Mouse (Mus musculus) MEL (cell line): ENCODE data around the gene Lbp. TPM values are rescaled to one million over a fixed set of nuclear protein-coding genes. Genes with fewer than 3 reads are reported as not detected.

Source experiments
- DNase-seq: peaks from one replicate; pipeline ENCODE4 v3.0.0; 2011; ENCODE audit warnings: low read depth, low spot score
- H3K27ac ChIP-seq: 2 replicates; pipeline ENCODE4 v1.5.1; 2012; ENCODE audit warnings: low read depth, mild to moderate bottlenecking, control low read depth, low read length, moderate library complexity; ENCODE audit not compliant: control insufficient read depth
- H3K27me3 ChIP-seq, 2 experiments: fragments of 150-350 bp in 1 of 2; sonication (generic) in 1 of 2; 2 replicates each; pipeline ENCODE4 v1.6.1; 2012; ENCODE audit warnings: low read length in 2 of 2, mild to moderate bottlenecking in 2 of 2, improper control_type of control experiment in 1 of 2, moderate library complexity in 1 of 2; ENCODE audit not compliant: insufficient read depth in 2 of 2, control insufficient read depth in 1 of 2
- H3K36me3 ChIP-seq, 2 experiments: 2 replicates each; pipeline ENCODE4 v1.6.1; 2012 to 2014; ENCODE audit warnings: low read length in 2 of 2, improper control_type of control experiment in 1 of 2, inconsistent platforms in 1 of 2, mild to moderate bottlenecking in 1 of 2; ENCODE audit not compliant: insufficient read depth in 2 of 2, control insufficient read depth in 1 of 2
- H3K4me1 ChIP-seq, 2 experiments: fragments of 150-350 bp in 1 of 2; sonication (generic) in 1 of 2; 2 replicates each; pipeline ENCODE4 v1.6.1; 2012; ENCODE audit warnings: low read length in 2 of 2, improper control_type of control experiment in 1 of 2, mild to moderate bottlenecking in 1 of 2; ENCODE audit not compliant: insufficient read depth in 2 of 2, control insufficient read depth in 1 of 2
- H3K4me3 ChIP-seq, 2 experiments: fragments of 150-350 bp in 1 of 2; sonication (generic) in 1 of 2; 2 replicates each; pipeline ENCODE4 v1.5.1; 2012; ENCODE audit warnings: low read depth in 2 of 2, low read length in 2 of 2, mild to moderate bottlenecking in 2 of 2, moderate library complexity in 2 of 2, control low read depth in 1 of 2, improper control_type of control experiment in 1 of 2; ENCODE audit not compliant: control insufficient read depth in 1 of 2, insufficient read depth in 1 of 2
- H3K79me2 ChIP-seq: 2 replicates; pipeline ENCODE4 v1.6.1; 2012; ENCODE audit warnings: mild to moderate bottlenecking, low read length, moderate library complexity; ENCODE audit not compliant: control insufficient read depth, poor library complexity, insufficient read depth
- H3K9ac ChIP-seq: 2 replicates; pipeline ENCODE4 v1.6.1; 2012; ENCODE audit warnings: low read depth, mild to moderate bottlenecking, control low read depth, low read length, moderate library complexity; ENCODE audit not compliant: control insufficient read depth, poor library complexity, severe bottlenecking
- H3K9me3 ChIP-seq: fragments of 150-350 bp; sonication (generic); replicated peaks from 2 replicates; pipeline ENCODE4 v1.6.1; 2012; ENCODE audit warnings: mild to moderate bottlenecking, low read length, improper control_type of control experiment, moderate library complexity; ENCODE audit not compliant: insufficient read depth
- BHLHE40 ChIP-seq: IDR thresholded peaks from 2 replicates; pipeline ENCODE4 v1.6.1; 2012; ENCODE audit warnings: low read depth, mild to moderate bottlenecking, inconsistent platforms, low read length, improper control_type of control experiment, borderline replicate concordance
- CHD1 ChIP-seq: IDR thresholded peaks from 2 replicates; pipeline ENCODE4 v1.6.1; 2012; ENCODE audit warnings: low read depth, mild to moderate bottlenecking, inconsistent platforms, low read length, improper control_type of control experiment
- CHD2 ChIP-seq: IDR thresholded peaks from 2 replicates; pipeline ENCODE4 v1.6.1; 2011; ENCODE audit warnings: low read length, improper control_type of control experiment
- CTCF ChIP-seq, 3 experiments: IDR thresholded peaks in 2 of 3; conservative IDR thresholded peaks in 1 of 3; 2 replicates each; pipeline ENCODE4 v1.5.1; 2011 to 2012; ENCODE audit warnings: low read length in 3 of 3, low read depth in 2 of 3, mild to moderate bottlenecking in 2 of 3, improper control_type of control experiment in 1 of 3, inconsistent platforms in 1 of 3, mixed read lengths in 1 of 3, moderate library complexity in 1 of 3; ENCODE audit not compliant: control insufficient read depth in 1 of 3, insufficient read depth in 1 of 3, poor library complexity in 1 of 3, severe bottlenecking in 1 of 3
- E2F4 ChIP-seq: IDR thresholded peaks from 2 replicates; pipeline ENCODE4 v1.6.1; 2011; ENCODE audit warnings: low read depth, low read length, improper control_type of control experiment, borderline replicate concordance
- ELF1 ChIP-seq: IDR thresholded peaks from 2 replicates; pipeline ENCODE4 v1.6.1; 2014; ENCODE audit warnings: low read depth, mild to moderate bottlenecking, inconsistent platforms, low read length, improper control_type of control experiment, moderate library complexity
- EP300 ChIP-seq, 2 experiments: IDR thresholded peaks; 2 replicates each; pipeline ENCODE4 v1.6.1; 2011; ENCODE audit warnings: improper control_type of control experiment in 2 of 2, low read length in 2 of 2, low read depth in 1 of 2, mild to moderate bottlenecking in 1 of 2
- ETS1 ChIP-seq: IDR thresholded peaks from 2 replicates; pipeline ENCODE4 v1.6.1; 2012; ENCODE audit warnings: low read depth, mild to moderate bottlenecking, inconsistent platforms, low read length, improper control_type of control experiment, moderate library complexity
- KAT2A ChIP-seq: conservative IDR thresholded peaks from 2 replicates; pipeline ENCODE4 v1.6.1; 2012; ENCODE audit warnings: low read depth, low read length, improper control_type of control experiment, inconsistent platforms
- MAFK ChIP-seq: IDR thresholded peaks from 2 replicates; pipeline ENCODE4 v1.6.1; 2011; ENCODE audit warnings: low read depth, mild to moderate bottlenecking, low read length, improper control_type of control experiment, borderline replicate concordance
- MAZ ChIP-seq: IDR thresholded peaks from 2 replicates; pipeline ENCODE4 v1.6.1; 2012; ENCODE audit warnings: low read depth, mild to moderate bottlenecking, inconsistent platforms, low read length, improper control_type of control experiment
- POLR2AphosphoS5 ChIP-seq: IDR thresholded peaks from 2 replicates; pipeline ENCODE4 v1.6.1; 2012; ENCODE audit warnings: low read depth, borderline replicate concordance, mild to moderate bottlenecking, inconsistent platforms, low read length, moderate library complexity, mixed read lengths
- TAL1 ChIP-seq: IDR thresholded peaks from 2 replicates; pipeline ENCODE4 v1.6.1; 2012; ENCODE audit warnings: mild to moderate bottlenecking, inconsistent platforms, low read length, moderate library complexity, mixed read lengths
- TBP ChIP-seq: IDR thresholded peaks from 2 replicates; pipeline ENCODE4 v1.8.0; 2011; ENCODE audit warnings: low read depth, low read length, improper control_type of control experiment
- UBTF ChIP-seq: IDR thresholded peaks from 2 replicates; pipeline ENCODE4 v1.6.1; 2012; ENCODE audit warnings: low read depth, mild to moderate bottlenecking, inconsistent platforms, low read length, improper control_type of control experiment, moderate library complexity, borderline replicate concordance; ENCODE audit not compliant: insufficient read depth
- USF1 ChIP-seq: IDR thresholded peaks from 2 replicates; pipeline ENCODE4 v1.6.1; 2014; ENCODE audit warnings: low read depth, mild to moderate bottlenecking, inconsistent platforms, low read length, improper control_type of control experiment, moderate library complexity
- USF2 ChIP-seq, 2 experiments: IDR thresholded peaks; 2 replicates each; pipeline ENCODE4 v1.6.1; 2011 to 2012; ENCODE audit warnings: improper control_type of control experiment in 2 of 2, low read length in 2 of 2, borderline replicate concordance in 1 of 2, inconsistent platforms in 1 of 2, low read depth in 1 of 2, mild to moderate bottlenecking in 1 of 2; ENCODE audit not compliant: insufficient read depth in 1 of 2
- ZC3H11A ChIP-seq: IDR thresholded peaks from 2 replicates; pipeline ENCODE4 v1.6.1; 2012; ENCODE audit warnings: low read depth, mild to moderate bottlenecking, inconsistent platforms, low read length, improper control_type of control experiment
- ZKSCAN1 ChIP-seq: IDR thresholded peaks from 2 replicates; pipeline ENCODE4 v1.6.1; 2012; ENCODE audit warnings: low read depth, mild to moderate bottlenecking, inconsistent platforms, low read length, improper control_type of control experiment, moderate library complexity
- polyA plus RNA-seq, 2 experiments: library from polyadenylated mRNA; stranded (reverse) in 1 of 2; unstranded in 1 of 2; fragments of >175 nt in 1 of 2; fragments of >200 nt in 1 of 2; gene quantifications; 2 replicates each; pipeline versions ENCODE4 v1.2.1 to v1.2.4; 2012; ENCODE audit warnings: low replicate concordance in 2 of 2, low read depth in 1 of 2; ENCODE audit not compliant: insufficient read length in 2 of 2, insufficient read depth in 1 of 2, missing spikeins in 1 of 2
- total RNA-seq: library from RNA; depleted of rRNA; stranded (reverse); fragments of 300-350 nt; gene quantifications from 2 replicates; pipeline ENCODE4 v1.2.3, GENCODE M21; 2012

Gene Lbp
- total and polyA plus RNA-seq, 3 experiments: not detected

DNA sequence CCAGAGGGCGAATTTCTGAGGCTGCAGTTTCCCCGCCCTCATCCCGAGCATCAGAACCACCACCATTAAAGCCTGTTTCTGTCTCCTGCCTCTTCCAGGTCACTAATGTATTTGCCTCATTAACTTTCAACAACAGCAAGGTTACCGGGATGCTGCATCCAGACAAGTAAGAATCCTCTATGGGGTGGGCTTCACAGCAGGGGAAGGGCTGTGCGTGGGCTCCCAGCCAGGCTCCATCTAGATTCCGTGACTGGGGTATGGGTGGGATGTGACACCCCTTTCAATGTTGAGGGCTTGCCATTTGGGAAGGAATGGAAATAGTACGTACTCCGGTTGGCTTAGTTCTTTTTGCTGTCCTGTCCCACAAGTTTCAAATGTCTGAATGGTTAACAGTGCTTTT, 19.3 kb downstream of the Lbp start:
- DNase-seq: no peak
- TF ChIP-seq USF1: no peak
- Histone ChIP-seq H3K27me3 (peaks cover 5 to 9% of the 10 kb centered on the region in 2 experiments), H3K36me3 (no peaks in the 10 kb centered on the region), H3K9me3 (no peaks in the 10 kb centered on the region), H3K4me3 (no peak overlapping the region), H3K27ac (no peak overlapping the region), H3K9ac (no peak overlapping the region), H3K4me1 (no peaks in the 10 kb centered on the region), H3K79me2 (no peaks in the 10 kb centered on the region)

DNA sequence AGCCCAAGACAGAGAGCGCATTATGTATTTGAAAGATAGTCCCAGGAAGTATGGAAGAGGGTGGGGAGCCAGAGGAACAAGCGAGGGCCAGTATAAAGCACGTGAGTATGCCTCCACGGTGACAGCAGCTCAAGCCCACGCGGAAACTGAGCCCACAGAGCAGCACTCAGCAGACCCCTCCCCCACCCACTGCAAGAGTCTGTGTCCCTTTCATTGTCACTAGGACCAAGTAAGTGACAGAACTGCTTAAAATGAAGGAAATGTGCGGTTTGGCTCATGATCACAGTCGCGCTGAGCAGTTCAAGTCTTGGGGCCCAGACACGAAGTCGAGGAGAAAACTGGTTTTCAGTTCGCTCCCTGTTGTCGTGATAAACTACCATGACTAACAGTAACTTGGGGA, 28.1 kb downstream of the Lbp start:
- no peak for DNase-seq
- no peak for TF ChIP-seq TAL1
- no peak for TF ChIP-seq CHD2
- no peak for TF ChIP-seq CTCF (IDR thresholded peaks at IDR 0.05 in 2 of 3, conservative IDR thresholded peaks at IDR 0.05 in 1 of 3; ENCODE audit: control insufficient read depth in 1 of 3, insufficient read depth in 1 of 3, low read depth in 2 of 3, low read length in 3 of 3, poor library complexity in 1 of 3, severe bottlenecking in 1 of 3)
- TF ChIP-seq KAT2A: no peak
- no peak for TF ChIP-seq UBTF
- TF ChIP-seq USF2 (IDR thresholded peaks at IDR 0.05; ENCODE audit: borderline replicate concordance in 1 of 2, insufficient read depth in 1 of 2, low read depth in 1 of 2, low read length in 2 of 2): no peak
- no peak for TF ChIP-seq CHD1
- no peak for TF ChIP-seq ETS1
- no peak for TF ChIP-seq EP300 (IDR thresholded peaks at IDR 0.05; ENCODE audit: low read depth in 1 of 2, low read length in 2 of 2)
- TF ChIP-seq MAZ: no peak
- TF ChIP-seq MAFK: no peak
- TF ChIP-seq ELF1: no peak
- TF ChIP-seq TBP: no peak
- no peak for TF ChIP-seq ZKSCAN1
- TF ChIP-seq USF1: no peak
- TF ChIP-seq BHLHE40: no peak
- no peak for TF ChIP-seq POLR2AphosphoS5
- TF ChIP-seq E2F4: no peak
- no peak for TF ChIP-seq ZC3H11A
- Histone ChIP-seq H3K9ac (no peak overlapping the region), H3K79me2 (no peaks in the 10 kb centered on the region), H3K4me1 (no peaks in the 10 kb centered on the region), H3K9me3 (no peaks in the 10 kb centered on the region), H3K27me3 (peaks cover 9 to 11% of the 10 kb centered on the region in 2 experiments), H3K27ac (no peak overlapping the region), H3K4me3 (no peak overlapping the region), H3K36me3 (no peaks in the 10 kb centered on the region)
